Mouse (Mus musculus) mouse embryonic stem cell (cell line): ENCODE measurements around the gene Peli2.
"Not testable (repeated sequence)": the region's sequence is repeated elsewhere in the genome, so short reads cannot be mapped to it uniquely, and the experiment has no call there.

Source experiments
- in situ Hi-C, 2 experiments: fragments of 300-500 bp; cut with MboI; formaldehyde crosslinking; loops; 1 replicate in 1 of 2; 3 replicates in 1 of 2; pipeline ENCODE4 v1.14.3; 2019 to 2020; ENCODE audit warnings: low sequenced_read_pairs in 2 of 2, low pct_unique_long_range_greater_than_20kb in 1 of 2, mixed read lengths in 1 of 2; ENCODE audit not compliant: unreplicated experiment in 1 of 2

The Peli2 gene

DNA sequence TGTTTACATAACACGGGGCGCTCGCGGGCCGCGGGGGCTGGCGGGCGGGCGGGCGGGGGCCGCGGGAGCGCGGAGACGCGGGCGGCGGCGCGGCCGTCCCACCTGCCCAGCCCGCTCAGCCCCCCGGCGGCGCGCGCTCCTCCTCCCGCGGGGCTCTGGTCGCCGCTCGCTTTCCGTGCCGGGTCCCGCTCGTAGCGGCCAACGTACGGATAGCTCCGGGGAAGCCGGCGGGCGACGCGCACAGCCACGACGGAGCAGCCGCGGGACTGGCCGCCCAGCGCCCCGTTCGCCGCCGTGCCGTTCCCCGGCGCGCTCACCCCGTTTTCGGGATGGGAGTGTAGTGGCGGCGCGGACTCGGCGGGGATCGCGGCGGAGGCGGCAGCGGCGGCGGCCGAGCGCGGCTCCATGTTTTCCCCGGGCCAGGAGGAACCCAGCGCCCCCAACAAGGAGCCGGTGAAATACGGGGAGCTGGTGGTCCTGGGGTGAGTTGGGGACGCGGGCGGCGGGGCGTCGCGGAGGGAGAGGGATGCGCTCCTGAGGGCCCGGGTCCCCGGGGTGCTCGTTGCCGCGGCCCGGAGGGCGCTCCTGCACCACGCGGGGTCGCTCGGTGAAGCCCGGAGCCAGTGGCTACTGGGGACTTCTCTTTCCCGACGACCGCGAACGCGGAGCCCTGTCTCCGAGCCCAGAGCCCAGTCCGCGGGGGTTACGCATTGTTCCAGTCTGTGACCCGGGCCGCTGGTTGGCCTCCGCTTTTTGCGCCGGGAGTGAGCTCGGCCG is at the start of gene Peli2:
Gene Peli2, plus strand, starts transcription at position 72 of the 777 bp plus-strand sequence.
- in situ Hi-C loops, result no loop called here

DNA sequence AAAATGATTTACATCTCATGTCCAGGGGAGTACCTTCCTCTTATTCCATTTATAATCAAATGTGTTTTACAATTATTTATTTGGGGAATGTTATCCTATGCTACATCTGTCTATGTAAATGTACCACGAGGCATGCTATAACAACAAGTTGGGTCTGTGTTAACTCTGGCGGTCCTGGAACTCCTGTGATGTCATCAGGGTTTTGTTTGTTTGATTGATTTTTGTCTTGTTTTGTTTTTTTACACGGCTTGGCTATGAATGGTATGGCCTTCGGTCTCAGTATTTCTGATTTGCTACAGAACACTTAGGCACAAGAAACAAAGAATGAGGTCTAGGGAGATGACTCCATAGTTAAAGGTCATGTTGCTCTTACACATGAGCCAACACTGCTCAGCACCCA is 48.5 kb upstream of the Peli2 start:
- in situ Hi-C loops, result no loop called here

DNA sequence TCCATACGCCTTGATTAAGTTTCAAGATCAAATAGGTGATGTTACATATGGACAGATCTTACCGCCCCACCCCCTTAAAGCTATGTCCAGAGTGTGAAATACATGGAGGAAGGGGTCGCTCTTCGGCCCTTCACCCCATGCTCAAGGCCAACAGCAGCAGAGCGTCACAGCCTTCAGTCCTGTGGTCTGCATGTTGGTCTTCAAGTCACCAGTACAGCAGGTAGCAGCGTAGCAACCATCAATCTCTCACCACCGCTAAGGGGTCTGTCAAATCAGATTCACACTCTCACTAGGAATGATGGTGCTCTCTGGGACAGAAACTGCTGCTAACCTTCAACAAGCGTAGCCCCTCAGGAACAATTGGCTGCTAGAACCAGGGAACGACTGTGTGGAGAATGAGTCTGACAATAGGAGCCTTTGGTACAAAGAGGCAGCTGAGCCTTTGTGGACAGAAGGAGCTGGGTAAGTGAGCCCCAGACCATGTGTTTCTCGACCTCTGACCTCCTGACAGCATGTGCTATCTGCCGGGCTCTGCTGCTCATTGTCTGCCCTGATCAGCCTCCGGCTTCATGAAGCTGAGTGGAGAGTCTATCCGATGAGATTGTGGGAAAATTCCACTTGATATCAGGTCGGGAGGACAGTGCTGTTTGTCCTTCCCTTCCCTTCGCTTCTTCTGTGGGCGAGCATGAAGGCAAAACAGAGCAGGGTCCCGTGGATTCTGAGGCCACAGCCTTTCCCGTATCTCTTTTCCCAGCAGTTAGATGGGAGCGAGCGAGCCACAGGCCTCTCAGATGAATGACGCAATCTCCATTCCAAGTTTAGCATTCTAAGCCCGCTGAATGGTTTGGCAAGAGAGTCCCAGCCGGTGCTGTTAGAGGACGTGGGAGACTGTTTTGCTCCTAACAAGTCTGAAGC is 47.1 kb upstream of the Peli2 start:
- in situ Hi-C loops, result no loop called here

DNA sequence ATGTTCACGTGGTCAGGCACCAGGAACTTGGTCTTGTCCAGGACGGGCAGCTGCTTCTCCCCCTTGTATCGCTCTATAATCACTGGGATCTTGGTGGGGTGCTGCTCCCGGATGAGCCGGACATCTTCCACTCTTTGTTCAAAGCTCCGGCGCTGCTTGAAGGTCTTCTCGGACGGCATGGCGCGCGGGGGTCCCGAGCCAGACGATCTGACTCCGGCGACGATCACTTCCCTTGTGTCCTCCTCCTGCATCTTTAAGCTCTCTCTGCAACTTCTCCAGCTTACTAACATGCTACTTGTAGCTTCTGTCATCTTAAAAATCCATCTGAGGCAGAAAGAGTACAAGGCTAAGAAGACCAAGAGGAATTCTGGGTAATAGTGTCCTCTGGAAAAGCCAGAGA is 41.0 kb upstream of the Peli2 start:
- in situ Hi-C loops, result not testable (repeated sequence)

DNA sequence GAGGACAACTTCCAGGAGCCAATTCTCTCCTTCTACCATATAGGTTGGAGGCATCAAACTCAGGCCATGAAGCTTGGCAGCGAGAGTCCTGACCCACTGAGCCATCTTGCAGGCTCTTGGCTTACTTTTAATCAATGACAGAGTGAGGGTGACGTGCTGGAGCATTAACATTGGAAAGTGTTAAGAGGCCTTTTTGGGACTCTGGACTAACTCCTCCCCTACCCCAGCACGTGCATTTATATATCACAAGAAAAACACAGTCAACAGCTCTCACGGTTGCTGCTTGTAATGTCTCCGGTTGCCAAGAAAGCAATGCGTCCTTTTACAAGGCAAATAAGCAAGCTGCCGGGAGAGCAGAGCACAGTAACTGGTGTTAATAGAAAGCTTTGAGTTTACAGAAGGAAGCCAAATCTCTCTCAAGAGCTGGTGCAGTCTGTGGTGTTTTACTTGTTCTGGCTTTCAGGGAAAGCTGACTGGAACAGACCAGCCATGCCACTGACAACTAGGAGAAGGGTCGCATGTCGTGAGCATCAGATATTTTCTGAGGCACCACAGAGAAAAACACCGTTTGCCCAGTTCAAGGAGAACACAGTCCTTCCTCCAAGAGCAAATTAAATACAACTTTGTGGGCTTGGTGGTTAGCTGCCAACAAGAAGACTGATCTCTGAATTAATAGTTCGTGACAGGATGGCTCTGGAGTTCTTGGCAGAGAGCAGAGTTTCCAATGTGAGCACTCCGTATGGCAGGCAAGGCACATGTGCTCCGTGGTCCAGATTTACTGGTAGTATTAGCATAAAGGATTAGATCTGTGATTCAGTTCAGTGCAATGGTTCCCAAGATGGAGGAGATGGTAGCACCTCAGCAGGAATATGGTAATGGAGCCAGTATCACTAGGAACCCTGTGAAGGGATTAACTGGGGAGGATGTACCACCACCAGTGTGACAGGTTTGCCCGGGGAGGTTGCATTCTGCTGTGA is 36.5 kb upstream of the Peli2 start:
- in situ Hi-C loops, result no loop called here

DNA sequence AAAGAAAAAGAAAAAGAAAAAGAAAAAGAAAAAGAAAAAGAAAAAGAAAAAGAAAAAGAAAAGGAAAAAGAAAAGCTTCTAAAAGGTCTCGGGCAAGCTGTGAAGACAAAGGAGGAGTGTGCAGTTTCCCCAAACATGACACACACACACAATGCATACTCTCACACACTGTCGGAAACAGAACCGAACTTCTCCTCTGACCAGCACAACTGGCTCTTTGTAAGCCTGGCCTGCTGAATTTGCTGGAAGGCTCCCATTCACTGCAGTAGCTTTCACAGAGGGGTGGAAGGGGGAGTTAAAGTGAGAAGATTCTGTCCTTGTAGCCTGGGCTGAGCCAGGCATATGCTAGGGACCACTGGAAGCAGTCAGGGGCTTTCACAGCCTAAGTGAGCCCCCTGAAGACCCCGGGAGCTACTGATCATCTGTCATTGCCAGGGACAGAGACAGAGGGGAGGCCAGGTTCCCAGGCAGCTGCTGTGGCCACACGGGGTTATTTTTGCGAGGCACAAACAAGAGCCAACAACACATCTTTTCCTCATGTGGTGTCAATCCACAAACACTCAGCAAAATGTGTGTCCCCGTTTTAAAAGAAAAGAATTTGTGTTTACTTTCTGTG is 33.8 kb upstream of the Peli2 start:
- in situ Hi-C loops, result no loop called here

DNA sequence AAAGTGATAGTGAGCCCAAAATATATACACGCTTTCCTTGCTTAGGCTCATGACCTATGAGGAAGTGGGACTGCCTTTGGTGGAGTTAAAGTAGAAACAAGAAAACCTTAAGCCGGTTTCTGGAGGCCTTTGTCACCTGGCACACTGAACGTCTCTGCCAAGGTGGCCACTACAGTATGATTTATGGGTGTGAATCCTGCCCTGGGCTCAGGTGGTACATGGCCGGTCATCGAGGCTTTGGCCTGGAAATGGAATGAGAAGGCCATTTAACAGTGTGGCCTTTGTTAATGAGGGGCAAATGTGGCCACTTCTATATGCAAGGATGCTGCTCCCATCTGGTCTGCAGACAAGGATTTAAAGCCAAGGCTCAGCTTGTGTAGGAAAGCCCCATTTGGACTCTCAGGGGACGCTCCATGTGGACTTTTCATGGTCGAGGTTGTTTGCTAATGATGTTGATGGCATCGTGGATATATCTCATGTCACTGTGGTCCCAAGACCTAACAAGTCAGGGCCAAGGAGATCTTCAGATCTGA is 33.3 kb upstream of the Peli2 start:
- in situ Hi-C loops, result no loop called here

DNA sequence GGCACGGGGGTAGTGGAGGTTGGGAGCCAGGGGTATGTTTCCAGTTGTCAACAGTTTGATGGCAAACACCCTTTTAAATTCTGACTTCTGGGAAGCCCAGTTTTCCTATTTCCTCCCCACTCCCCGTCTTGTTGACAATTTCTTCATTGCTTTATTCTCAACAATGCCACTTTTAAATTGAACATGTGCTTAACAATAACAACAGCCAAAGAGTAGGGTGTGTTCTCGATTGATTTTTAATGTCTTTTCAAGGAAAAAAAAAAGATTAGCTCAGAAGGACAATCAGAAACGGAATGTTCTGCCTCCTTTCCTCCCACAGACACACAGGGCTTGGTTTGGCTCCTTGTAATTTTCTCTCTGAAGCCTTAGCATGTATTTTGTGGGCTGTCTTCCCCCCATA is 30.2 kb upstream of the Peli2 start:
- in situ Hi-C loops, result no loop called here

DNA sequence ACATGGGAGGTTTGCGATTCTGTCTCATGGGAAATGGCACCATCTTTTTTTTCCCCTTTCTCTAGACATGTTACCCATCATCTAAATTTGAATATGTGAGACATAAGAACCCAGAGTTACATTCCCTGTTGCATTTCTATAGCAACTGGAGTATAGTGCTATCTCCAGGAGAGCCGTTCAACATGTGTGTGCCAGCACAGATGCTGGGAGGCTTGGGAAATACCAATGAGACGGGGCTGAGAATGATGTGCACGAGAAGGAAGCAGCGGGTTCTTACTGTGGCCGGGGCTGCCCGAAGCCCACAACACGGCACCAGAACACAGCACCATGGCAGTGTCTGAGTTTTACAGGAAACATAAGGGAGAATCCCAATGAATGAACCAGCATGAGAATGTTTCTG is 29.5 kb upstream of the Peli2 start:
- in situ Hi-C loops, result no loop called here

DNA sequence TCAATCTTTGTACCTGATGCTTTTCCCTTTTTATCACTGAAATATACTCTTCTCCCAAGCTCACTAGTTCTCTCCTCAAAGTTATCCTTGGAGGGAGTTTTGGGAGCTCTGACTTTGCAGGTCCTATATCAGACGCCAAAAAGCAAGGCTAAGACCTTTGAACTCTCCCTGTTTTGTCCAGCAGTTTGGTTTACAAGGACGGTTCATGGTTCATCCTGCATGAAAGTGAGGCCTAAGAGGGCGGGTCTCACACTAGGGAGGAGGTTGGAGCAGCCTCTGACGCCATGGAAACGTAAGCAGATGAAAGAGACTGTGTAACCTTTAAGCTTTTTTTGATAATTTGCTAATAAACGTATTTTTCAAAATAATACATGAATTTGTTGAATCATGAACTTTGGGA is 22.4 kb upstream of the Peli2 start:
- in situ Hi-C loops, result no loop called here

DNA sequence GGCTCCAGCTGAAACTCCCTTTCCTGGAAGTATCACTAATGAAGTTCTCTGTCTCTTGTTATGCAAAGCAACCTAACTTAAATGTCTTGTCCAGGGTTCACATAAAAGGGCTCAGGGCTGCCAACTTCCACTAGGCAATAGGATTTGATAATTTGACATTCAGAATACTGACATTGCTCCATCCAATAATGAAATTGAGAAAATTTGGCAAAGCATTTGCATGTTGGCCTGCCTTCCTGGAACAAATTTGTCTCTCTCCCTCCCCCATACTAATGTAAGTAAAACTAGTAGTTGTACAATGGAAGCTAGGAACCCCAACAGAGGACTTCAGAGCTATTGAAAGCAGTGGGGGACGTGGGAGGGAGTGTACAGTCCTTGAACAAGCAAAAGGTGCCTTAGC is 21.3 kb upstream of the Peli2 start:
- in situ Hi-C loops, result no loop called here

DNA sequence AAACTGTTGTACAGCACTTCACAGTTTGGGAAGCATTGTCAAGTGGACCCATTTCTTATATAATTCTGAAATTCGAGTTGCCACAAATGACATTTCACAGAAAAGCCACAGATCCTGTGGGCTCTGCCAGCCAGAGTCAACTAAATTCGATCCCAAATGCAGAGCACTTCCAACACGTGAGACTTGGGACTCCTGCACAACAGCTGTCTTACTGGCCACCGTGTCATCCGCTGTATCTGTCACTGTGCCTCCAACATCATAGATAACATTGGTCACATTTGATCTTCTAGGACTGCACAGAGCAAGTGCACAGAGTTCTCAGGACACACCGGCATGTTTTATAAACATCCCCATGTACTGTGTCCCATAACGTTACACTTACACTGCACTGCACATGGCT is 14.2 kb upstream of the Peli2 start:
- in situ Hi-C loops, result no loop called here

DNA sequence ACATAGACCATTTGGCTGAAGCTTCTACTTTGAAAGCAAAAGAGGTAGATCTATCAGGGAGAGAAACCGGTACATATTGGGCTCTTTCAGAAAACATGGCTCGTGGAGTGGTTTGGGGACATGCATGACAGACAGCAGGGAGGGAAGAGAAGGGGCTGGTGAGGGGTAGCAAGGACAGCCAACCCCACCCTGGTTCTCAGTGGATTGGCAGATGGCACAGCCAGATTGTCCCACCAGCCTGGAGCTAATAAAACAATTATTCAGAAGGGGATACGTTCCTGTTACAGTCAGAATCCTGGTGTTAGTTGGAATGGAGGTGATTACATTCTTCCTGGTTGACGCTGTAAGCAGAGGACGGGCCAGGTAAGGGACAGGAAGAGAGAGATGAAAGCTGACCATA is 2.6 kb upstream of the Peli2 start:
- in situ Hi-C loops, result no loop called here

DNA sequence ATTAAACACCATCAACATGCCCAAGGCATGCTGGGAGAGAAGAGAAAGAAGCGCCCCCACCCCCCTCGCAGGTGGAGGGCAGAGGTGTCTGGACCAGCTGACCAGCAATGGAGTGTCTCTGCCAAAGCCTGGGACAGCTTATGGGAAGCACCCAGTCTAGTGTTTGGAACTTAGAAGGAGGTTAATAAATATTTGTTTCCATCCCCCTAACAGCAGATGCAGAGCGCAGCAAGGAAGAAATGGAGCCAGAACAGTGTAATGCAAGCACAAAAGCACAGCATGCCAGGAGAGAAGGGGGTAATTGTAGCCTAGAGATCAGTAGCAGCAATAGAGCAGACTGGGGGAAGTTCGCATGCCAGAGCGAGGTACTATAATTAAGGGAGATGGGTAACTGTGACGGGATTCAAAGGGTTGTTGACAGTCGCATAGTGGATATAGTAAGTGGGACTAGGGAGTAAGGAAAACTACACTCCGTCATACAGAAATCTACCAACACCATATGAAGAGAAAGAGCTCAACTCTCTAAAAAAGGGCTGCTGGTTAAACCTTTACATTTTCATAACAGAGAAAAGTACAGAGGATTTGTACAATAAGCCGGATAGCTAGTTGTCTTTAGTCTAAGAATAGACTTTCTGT is 1.5 kb upstream of the Peli2 start:
- in situ Hi-C loops, result no loop called here

DNA sequence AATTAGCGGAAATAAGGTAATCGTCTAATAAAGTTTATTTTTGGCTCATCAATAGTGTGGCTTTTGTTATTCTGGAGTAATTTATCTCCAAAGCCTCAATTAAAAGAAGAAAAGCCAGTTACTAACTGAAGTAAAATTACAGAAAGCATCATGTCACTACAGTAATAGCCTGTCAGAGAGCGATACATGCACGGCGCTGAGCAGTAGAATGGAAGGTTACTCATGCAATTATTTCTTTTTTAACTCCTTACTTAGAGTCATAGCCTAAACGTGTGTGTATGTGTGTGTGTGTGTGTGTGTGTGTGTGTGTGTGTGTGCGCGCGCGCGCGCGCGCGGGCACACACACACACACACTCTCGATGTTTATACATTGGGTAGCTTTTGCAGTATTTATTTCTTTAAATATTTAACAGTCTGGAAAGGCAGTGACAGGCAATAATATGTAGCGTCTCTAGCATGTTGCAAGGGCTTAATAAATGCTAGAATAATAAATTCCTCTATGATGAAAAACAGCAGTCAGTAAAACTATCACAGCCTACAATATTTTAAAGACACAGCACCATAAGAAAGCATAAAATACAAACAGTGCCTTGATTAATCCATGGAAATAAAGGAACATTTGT is 864 bp upstream of the Peli2 start:
- in situ Hi-C loops, result no loop called here

DNA sequence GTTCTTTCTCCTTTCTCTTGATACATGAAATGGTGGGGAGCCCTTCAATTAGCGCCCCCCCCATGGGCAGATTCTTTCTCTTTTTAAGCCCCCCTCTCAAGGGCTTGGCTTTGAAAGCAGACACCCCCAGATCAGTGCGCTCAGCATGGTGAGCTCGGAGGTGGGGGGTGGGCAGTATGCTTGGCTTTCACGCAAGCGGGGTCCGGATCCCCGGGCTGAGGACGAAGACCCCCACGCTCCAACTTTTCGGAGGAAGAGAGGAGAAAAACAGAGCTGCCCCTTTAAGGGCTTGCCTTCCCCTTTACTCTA is 226 bp upstream of the Peli2 start:
- in situ Hi-C loops, result no loop called here
